Mouse (Mus musculus) liver, embryonic 14.5 days (tissue): ENCODE data around the gene March2. TPM values are rescaled to one million over a fixed set of nuclear protein-coding genes. Genes with fewer than 3 reads are reported as not detected.

Experiments
- ATAC-seq: fragments of 200-750 bp; cut with Nextera tagmentation; 2 replicates; pipeline ENCODE4 v1.8.0; 2017; ENCODE audit warnings: moderate number of reproducible peaks, mild to moderate bottlenecking, moderate library complexity; ENCODE audit not compliant: insufficient read depth
- DNase-seq, 3 experiments: peaks; one replicate each; pipeline ENCODE4 v3.0.0-alpha.2; 2012 to 2013; ENCODE audit warnings: low read depth in 3 of 3, low spot score in 3 of 3
- H3K27ac ChIP-seq: fragments of 300-500 bp; sonication (generic); 2 replicates; pipeline ENCODE4 v1.5.1; 2014; ENCODE audit warnings: moderate library complexity, mild to moderate bottlenecking, control low read depth, inconsistent platforms
- H3K27me3 ChIP-seq: fragments of 300-500 bp; sonication (generic); 2 replicates; pipeline ENCODE4 v1.6.1; 2014; ENCODE audit warnings: mild to moderate bottlenecking, low read length, moderate library complexity; ENCODE audit not compliant: control insufficient read depth, insufficient read depth
- H3K36me3 ChIP-seq: fragments of 300-500 bp; sonication (generic); replicated peaks from 2 replicates; pipeline ENCODE4 v1.6.1; 2014; ENCODE audit warnings: low read depth; ENCODE audit not compliant: control insufficient read depth, insufficient read depth
- H3K4me1 ChIP-seq, 2 experiments: fragments of 200-500 bp in 1 of 2; fragments of 300-500 bp in 1 of 2; sonication (generic) in 1 of 2; replicated peaks; 2 replicates each; pipeline ENCODE4 v1.6.1; 2012 to 2014; ENCODE audit warnings: antibody characterized with exemption in 1 of 2, inconsistent platforms in 1 of 2, low read length in 1 of 2; ENCODE audit not compliant: control insufficient read depth in 2 of 2, insufficient read depth in 2 of 2
- H3K4me2 ChIP-seq: fragments of 300-500 bp; sonication (generic); 2 replicates; pipeline ENCODE4 v1.6.1; 2014; ENCODE audit warnings: low read depth, mild to moderate bottlenecking, control low read depth, moderate library complexity
- H3K4me3 ChIP-seq, 2 experiments: fragments of 200-500 bp in 1 of 2; fragments of 300-500 bp in 1 of 2; sonication (generic) in 1 of 2; 2 replicates each; pipeline ENCODE4 v1.5.1; 2012 to 2014; ENCODE audit warnings: low read depth in 2 of 2, low read length in 2 of 2, mild to moderate bottlenecking in 2 of 2, control low read depth in 1 of 2, inconsistent platforms in 1 of 2, moderate library complexity in 1 of 2; ENCODE audit not compliant: insufficient read depth in 1 of 2
- H3K9ac ChIP-seq: fragments of 300-500 bp; sonication (generic); replicated peaks from 2 replicates; pipeline ENCODE4 v1.6.1; 2014; ENCODE audit warnings: mild to moderate bottlenecking, control low read depth, moderate library complexity
- H3K9me3 ChIP-seq: fragments of 300-500 bp; sonication (generic); 2 replicates; pipeline ENCODE4 v1.6.1; 2016; ENCODE audit warnings: low read length, mixed read lengths; ENCODE audit not compliant: control insufficient read depth
- CTCF ChIP-seq: IDR thresholded peaks from 2 replicates; pipeline ENCODE4 v1.5.1; 2016; ENCODE audit warnings: antibody characterized with exemption, low read depth, control low read depth
- EP300 ChIP-seq: IDR thresholded peaks from 2 replicates; pipeline ENCODE4 v1.6.1; 2016; ENCODE audit warnings: antibody characterized with exemption, low read depth
- WGBS: fragments of 180-500 bp; shearing (Covaris S2); extraction: QIAGEN DNeasy Blood & Tissue Kit; methylation state at CpG from one replicate; pipeline ENCODE4 v1.1.7; 2014; ENCODE audit not compliant: insufficient replicate concordance; 5-methylcytosine and 5-hydroxymethylcytosine counted together
- polyA plus RNA-seq, 2 experiments: library from polyadenylated mRNA; depleted of rRNA in 1 of 2; stranded (reverse) in 1 of 2; unstranded in 1 of 2; fragments of >200 nt; fragmentation: Nextera tagmentation in 1 of 2; extraction: Ambion mirVana in 1 of 2; gene quantifications; 2 replicates each; pipeline versions ENCODE4 v1.2.1 to v1.2.3; 2012 to 2014

March2 gene
- polyA plus RNA-seq, 2 experiments, result 162 to 235 TPM

DNA sequence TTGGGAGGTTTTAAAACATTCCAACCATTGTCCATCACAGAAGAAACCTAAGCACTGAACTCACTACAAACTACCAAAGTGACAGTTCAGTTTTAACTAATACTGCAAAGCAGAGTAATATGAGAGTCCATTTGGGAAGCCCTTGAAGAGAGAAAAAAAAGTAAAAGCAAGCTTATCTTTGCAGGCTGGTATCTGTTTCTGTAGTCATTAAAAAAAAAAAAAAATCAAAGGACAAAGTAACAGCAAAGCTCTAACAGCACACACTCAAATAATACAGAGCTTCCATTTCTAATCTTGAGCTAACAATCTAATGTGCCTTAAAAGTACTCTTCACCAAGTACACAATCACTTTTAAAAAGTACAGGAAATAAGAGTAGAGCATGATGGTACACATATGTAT is 36.7 kb downstream of the March2 start:
- DNase-seq, result no peak
- H3K9me3 ChIP-seq, result no peaks in the 10 kb centered on the region
- no peak overlapping the region for H3K4me3 ChIP-seq
- H3K36me3 ChIP-seq, result peaks cover 29% of the 10 kb centered on the region
- no peaks in the 10 kb centered on the region for H3K27me3 ChIP-seq
- H3K27ac ChIP-seq, result no peak overlapping the region
- H3K4me1 ChIP-seq, result peaks cover 25 to 36% of the 10 kb centered on the region in 2 experiments
- H3K4me2 ChIP-seq, result peak overlapping the region; percentile 79
- no peak overlapping the region; the same call in 1 of the 2 replicates for H3K9ac ChIP-seq
- ATAC-seq, result no peak
- TF ChIP-seq CTCF, result no peak
- TF ChIP-seq EP300, result no peak

GRCm38 (mm10) chr17:33678771-33679170 is 39.7 kb downstream of the March2 start:
- TF ChIP-seq EP300 (no peak), CTCF (no peak)
- Histone ChIP-seq H3K4me3 (no peak overlapping the region), H3K36me3 (peaks cover 41% of the 10 kb centered on the region), H3K4me2 (no peak overlapping the region), H3K27ac (no peak overlapping the region), H3K9me3 (no peaks in the 10 kb centered on the region), H3K27me3 (no peaks in the 10 kb centered on the region), H3K4me1 (peaks cover 21 to 31% of the 10 kb centered on the region in 2 experiments), H3K9ac (no peak overlapping the region)
- DNase-seq (no peak), ATAC-seq (no peak)

- 89% methylated on average over 2 of the region's 2 CpGs for WGBS
- ATAC-seq (no peak), DNase-seq (no peak)
- no peaks in the 10 kb centered on the region for H3K9me3 ChIP-seq
- H3K36me3 ChIP-seq, result peaks cover 31% of the 10 kb centered on the region
- H3K27me3 ChIP-seq, result no peaks in the 10 kb centered on the region
- TF ChIP-seq CTCF (no peak), EP300 (no peak)
- H3K4me1 ChIP-seq, result peaks cover 3 to 15% of the 10 kb centered on the region in 2 experiments; a peak in 3 of 4 replicates
- no peak overlapping the region for H3K4me3 ChIP-seq
- H3K4me2 ChIP-seq, result no peak overlapping the region
- H3K9ac ChIP-seq, result no peak overlapping the region
- H3K27ac ChIP-seq, result no peak overlapping the region
These were observed 42.4 kb downstream of the March2 start for GRCm38 (mm10) chr17:33676086-33676485.

DNA sequence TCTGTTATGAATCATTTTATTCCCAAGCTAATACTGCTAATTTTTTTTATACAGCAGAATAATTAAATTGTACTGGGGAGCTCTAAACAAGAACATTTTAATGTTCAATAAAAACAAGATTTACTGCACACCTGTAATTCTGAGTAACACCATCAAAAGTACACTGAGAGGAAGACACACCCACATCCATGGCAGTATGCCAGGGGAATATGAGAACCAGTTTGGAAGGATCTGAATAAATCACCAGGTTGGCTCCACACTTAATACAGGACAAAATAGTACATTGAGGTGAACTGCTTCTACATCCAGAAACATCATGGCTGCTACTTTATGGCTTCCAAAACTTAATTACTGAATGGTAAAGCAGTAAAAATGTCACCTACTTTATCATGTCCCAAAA is 43.0 kb downstream of the March2 start:
- H3K4me1 ChIP-seq, result peaks cover 3 to 13% of the 10 kb centered on the region in 2 experiments; a peak in 3 of 4 replicates

GRCm38 (mm10) chr17:33673837-33674236 is 44.6 kb downstream of the March2 start:
- Histone ChIP-seq H3K4me2 (no peak overlapping the region), H3K36me3 (peaks cover 42% of the 10 kb centered on the region), H3K27me3 (no peaks in the 10 kb centered on the region), H3K9me3 (no peaks in the 10 kb centered on the region), H3K9ac (no peak overlapping the region), H3K27ac (no peak overlapping the region), H3K4me1 (peaks cover under 1 to 8% of the 10 kb centered on the region in 2 experiments; a peak in 3 of 4 replicates), H3K4me3 (no peak overlapping the region)
- ATAC-seq (no peak), DNase-seq (no peak)
- TF ChIP-seq CTCF, result no peak
- TF ChIP-seq EP300, result no peak
- 67% methylated on average over 1 of the region's 1 CpGs for WGBS

More for the DNA sequence above, 43.0 kb downstream of the March2 start:
- no peak for ATAC-seq
- no peak overlapping the region for H3K4me2 ChIP-seq
- no peak overlapping the region for H3K9ac ChIP-seq
- no peaks in the 10 kb centered on the region for H3K9me3 ChIP-seq
- peaks cover 31% of the 10 kb centered on the region for H3K36me3 ChIP-seq
- no peak for DNase-seq
- TF ChIP-seq EP300 (no peak), CTCF (no peak)
- no peak overlapping the region for H3K4me3 ChIP-seq
- no peaks in the 10 kb centered on the region for H3K27me3 ChIP-seq
- no peak overlapping the region for H3K27ac ChIP-seq
